Mouse (Mus musculus) E14TG2a.4 (cell line): ENCODE results near the gene Yaf2.

Experiments used
- H3K27me3 ChIP-seq: 2 replicates; pipeline ENCODE4 v1.6.1; 2014; ENCODE audit warnings: low read length, control low read depth; ENCODE audit not compliant: insufficient read depth
- H3K36me3 ChIP-seq: 2 replicates; pipeline ENCODE4 v1.6.1; 2014; ENCODE audit warnings: low read length, control low read depth; ENCODE audit not compliant: insufficient read depth
- H3K4me1 ChIP-seq: replicated peaks from 2 replicates; pipeline ENCODE4 v1.6.1; 2014; ENCODE audit warnings: low read depth, low read length, control low read depth
- H3K4me3 ChIP-seq: replicated peaks from 2 replicates; pipeline ENCODE4 v1.5.1; 2014; ENCODE audit warnings: mild to moderate bottlenecking, low read length
- H3K9me3 ChIP-seq: 2 replicates; pipeline ENCODE4 v1.6.1; 2014; ENCODE audit warnings: low read length, control low read depth
- CTCF ChIP-seq: conservative IDR thresholded peaks from 2 replicates; pipeline ENCODE4 v1.5.1; 2014; ENCODE audit warnings: low read length
- NANOG ChIP-seq: IDR thresholded peaks from 2 replicates; pipeline ENCODE4 v1.6.1; 2014; ENCODE audit warnings: borderline replicate concordance, low read length, mixed read lengths
- POU5F1 ChIP-seq: IDR thresholded peaks from 2 replicates; pipeline ENCODE4 v1.6.1; 2014; ENCODE audit warnings: low read length, borderline replicate concordance

Gene Yaf2

GRCm38 (mm10) chr15:93298197-93298596, 38.5 kb downstream of the Yaf2 start:
- H3K36me3 ChIP-seq = no peaks in the 10 kb centered on the region
- no peaks in the 10 kb centered on the region for H3K4me1 ChIP-seq
- no peaks in the 10 kb centered on the region for H3K9me3 ChIP-seq
- H3K4me3 ChIP-seq = no peak overlapping the region
- no peaks in the 10 kb centered on the region for H3K27me3 ChIP-seq
- no peak for TF ChIP-seq NANOG
- TF ChIP-seq CTCF = no peak
- TF ChIP-seq POU5F1 = no peak

GRCm38 (mm10) chr15:93294483-93294882, 42.3 kb downstream of the Yaf2 start:
- Histone ChIP-seq H3K4me1 (no peaks in the 10 kb centered on the region), H3K9me3 (no peaks in the 10 kb centered on the region), H3K4me3 (no peak overlapping the region), H3K36me3 (no peaks in the 10 kb centered on the region), H3K27me3 (no peaks in the 10 kb centered on the region)
- TF ChIP-seq NANOG (no peak), CTCF (no peak), POU5F1 (no peak)

GRCm38 (mm10) chr15:93288321-93288720, 48.4 kb downstream of the Yaf2 start:
- no peaks in the 10 kb centered on the region for H3K27me3 ChIP-seq

GRCm38 (mm10) chr15:93287628-93288027, 49.1 kb downstream of the Yaf2 start:
- Histone ChIP-seq H3K9me3 (no peaks in the 10 kb centered on the region), H3K36me3 (no peaks in the 10 kb centered on the region), H3K4me3 (no peak overlapping the region), H3K4me1 (peaks cover 9% of the 10 kb centered on the region), H3K27me3 (no peaks in the 10 kb centered on the region)
- TF ChIP-seq POU5F1 (no peak), NANOG (no peak), CTCF (no peak)

More at GRCm38 (mm10) chr15:93288321-93288720, 48.4 kb downstream of the Yaf2 start:
- Histone ChIP-seq H3K36me3 (no peaks in the 10 kb centered on the region), H3K4me1 (peaks cover 9% of the 10 kb centered on the region), H3K4me3 (no peak overlapping the region), H3K9me3 (no peaks in the 10 kb centered on the region)
- TF ChIP-seq CTCF = no peak
- no peak for TF ChIP-seq NANOG
- no peak for TF ChIP-seq POU5F1

GRCm38 (mm10) chr15:93285244-93285643, 51.5 kb downstream of the Yaf2 start:
- no peaks in the 10 kb centered on the region for H3K36me3 ChIP-seq

GRCm38 (mm10) chr15:93284326-93284725, 52.4 kb downstream of the Yaf2 start:
- no peak overlapping the region for H3K4me3 ChIP-seq
- peaks cover 9% of the 10 kb centered on the region for H3K4me1 ChIP-seq
- H3K27me3 ChIP-seq = 0 out of 2 replicates have a peak, but pooled peaks cover 3% of the 10 kb centered on the region
- peaks cover 4% of the 10 kb centered on the region; the same call in 1 of the 2 replicates for H3K9me3 ChIP-seq
- no peaks in the 10 kb centered on the region for H3K36me3 ChIP-seq
- TF ChIP-seq POU5F1 = no peak

More at GRCm38 (mm10) chr15:93285244-93285643, 51.5 kb downstream of the Yaf2 start:
- Histone ChIP-seq H3K9me3 (peaks cover 4% of the 10 kb centered on the region; the same call in 1 of the 2 replicates), H3K27me3 (0 out of 2 replicates have a peak, but pooled peaks cover 3% of the 10 kb centered on the region), H3K4me1 (peaks cover 9% of the 10 kb centered on the region), H3K4me3 (no peak overlapping the region)
- no peak for TF ChIP-seq POU5F1
- TF ChIP-seq NANOG = no peak
- TF ChIP-seq CTCF = no peak

GRCm38 (mm10) chr15:93283349-93283748, 53.4 kb downstream of the Yaf2 start:
- Histone ChIP-seq H3K9me3 (peaks cover 4% of the 10 kb centered on the region; the same call in 1 of the 2 replicates), H3K4me3 (no peak overlapping the region), H3K36me3 (no peaks in the 10 kb centered on the region), H3K27me3 (0 out of 2 replicates have a peak, but pooled peaks cover 3% of the 10 kb centered on the region), H3K4me1 (peaks cover 9% of the 10 kb centered on the region)
- TF ChIP-seq CTCF (peak; percentile 46), NANOG (no peak)

- Histone ChIP-seq H3K4me3 (peak overlapping the region; percentile 90), H3K4me1 (peaks cover 31% of the 10 kb centered on the region), H3K36me3 (no peaks in the 10 kb centered on the region), H3K27me3 (peaks cover 4% of the 10 kb centered on the region; the same call in 1 of the 2 replicates), H3K9me3 (peaks cover 4% of the 10 kb centered on the region; the same call in 1 of the 2 replicates)
- TF ChIP-seq NANOG = no peak
- TF ChIP-seq POU5F1 = no peak
- TF ChIP-seq CTCF = no peak
These were observed 60.5 kb downstream of the Yaf2 start for GRCm38 (mm10) chr15:93276276-93276675.

GRCm38 (mm10) chr15:93275623-93276022, 61.1 kb downstream of the Yaf2 start:
- peaks cover under 1% of the 10 kb centered on the region; the same call in 1 of the 2 replicates for H3K9me3 ChIP-seq
- peaks cover 37% of the 10 kb centered on the region for H3K4me1 ChIP-seq
- H3K4me3 ChIP-seq = peak overlapping the region; percentile 90
- H3K27me3 ChIP-seq = peaks cover 4% of the 10 kb centered on the region; the same call in 1 of the 2 replicates
- TF ChIP-seq NANOG = no peak
- TF ChIP-seq CTCF = no peak
- TF ChIP-seq POU5F1 = no peak
- no peaks in the 10 kb centered on the region for H3K36me3 ChIP-seq
